Mouse (Mus musculus): ENCODE data around the gene Azin2. TPM values are rescaled to one million over a fixed set of nuclear protein-coding genes. Genes with fewer than 3 reads are reported as not detected.
A peak's percentile ranks its signal among the peaks of the same experiment; 100 is the strongest.

Gene Azin2
- polyA plus RNA-seq, 1 experiment from 2014 or later, result 20.1 TPM

- Histone ChIP-seq H3K4me2 (replicated peaks) (no peak overlapping the region), H3K27me3 (ENCODE audit: control insufficient read depth, insufficient read depth, low read length) (no peaks in the 10 kb centered on the region), H3K36me3 (replicated peaks; ENCODE audit: control insufficient read depth, insufficient read depth) (no peaks in the 10 kb centered on the region), H3K9ac (no peak overlapping the region), H3K4me1 (replicated peaks; ENCODE audit: control insufficient read depth, insufficient read depth, low read length) (peaks cover 15% of the 10 kb centered on the region; the same call in 1 of the 2 replicates), H3K4me3 (replicated peaks; ENCODE audit: low read length) (no peak overlapping the region), H3K9me3 (ENCODE audit: control insufficient read depth, low read length) (no peaks in the 10 kb centered on the region), H3K27ac (no peak overlapping the region)
- 80% methylated on average over 18 of the region's 18 CpGs for WGBS
- ATAC-seq (ENCODE audit: low FRiP score), result no peak
- no peak for DNase-seq (ENCODE audit: low spot score)
Measured at GRCm38 (mm10) chr4:128969607-128970416, 7.6 kb upstream of the Azin2 start.

GRCm38 (mm10) chr4:128969081-128969480 lies 6.8 kb upstream of the Azin2 start:
- Histone ChIP-seq H3K27ac (no peak overlapping the region), H3K4me3 (replicated peaks; ENCODE audit: low read length) (no peak overlapping the region), H3K4me1 (replicated peaks; ENCODE audit: control insufficient read depth, insufficient read depth, low read length) (peaks cover 15% of the 10 kb centered on the region; the same call in 1 of the 2 replicates), H3K9ac (no peak overlapping the region), H3K36me3 (replicated peaks; ENCODE audit: control insufficient read depth, insufficient read depth) (no peaks in the 10 kb centered on the region), H3K9me3 (ENCODE audit: control insufficient read depth, low read length) (no peaks in the 10 kb centered on the region), H3K27me3 (ENCODE audit: control insufficient read depth, insufficient read depth, low read length) (0 out of 2 replicates have a peak, but pooled peaks cover 4% of the 10 kb centered on the region), H3K4me2 (replicated peaks) (no peak overlapping the region)
- 83% methylated on average over 5 of the region's 5 CpGs for WGBS
- DNase-seq (ENCODE audit: low spot score), result no peak
- ATAC-seq (ENCODE audit: low FRiP score), result no peak

GRCm38 (mm10) chr4:128966751-128967150 lies 4.5 kb upstream of the Azin2 start:
- no peaks in the 10 kb centered on the region for H3K36me3 ChIP-seq (replicated peaks; ENCODE audit: control insufficient read depth, insufficient read depth)
- 0 out of 2 replicates have a peak, but pooled peaks cover 4% of the 10 kb centered on the region for H3K27me3 ChIP-seq (ENCODE audit: control insufficient read depth, insufficient read depth, low read length)
- ATAC-seq (ENCODE audit: low FRiP score) (peak; percentile 39; the same call in 1 of the 2 replicates), DNase-seq (ENCODE audit: low spot score) (peak; percentile 72)
- no peak overlapping the region for H3K4me3 ChIP-seq (replicated peaks; ENCODE audit: low read length)
- H3K4me1 ChIP-seq (replicated peaks; ENCODE audit: control insufficient read depth, insufficient read depth, low read length), result peaks cover 21% of the 10 kb centered on the region; the same call in 1 of the 2 replicates
- H3K4me2 ChIP-seq (replicated peaks), result peak overlapping the region; percentile 0; the same call in 1 of the 2 replicates
- WGBS, result 10% methylated on average over 7 of the region's 7 CpGs
- H3K9me3 ChIP-seq (ENCODE audit: control insufficient read depth, low read length), result no peaks in the 10 kb centered on the region
- no peak overlapping the region for H3K9ac ChIP-seq
- H3K27ac ChIP-seq, result peak overlapping the region; percentile 75

GRCm38 (mm10) chr4:128962926-128963290 lies 666 bp upstream of the Azin2 start:
- no peak for ATAC-seq (ENCODE audit: low FRiP score)
- no peak overlapping the region for H3K27ac ChIP-seq
- DNase-seq (ENCODE audit: low spot score), result no peak
- H3K4me2 ChIP-seq (replicated peaks), result peak overlapping the region; percentile 83
- WGBS, result 3% methylated on average over 9 of the region's 9 CpGs
- H3K4me1 ChIP-seq (replicated peaks; ENCODE audit: control insufficient read depth, insufficient read depth, low read length), result peaks cover 36% of the 10 kb centered on the region
- no peaks in the 10 kb centered on the region for H3K9me3 ChIP-seq (ENCODE audit: control insufficient read depth, low read length)
- H3K27me3 ChIP-seq (ENCODE audit: control insufficient read depth, insufficient read depth, low read length), result 0 out of 2 replicates have a peak, but pooled peaks cover 4% of the 10 kb centered on the region
- peak overlapping the region; percentile 81 for H3K4me3 ChIP-seq (replicated peaks; ENCODE audit: low read length)
- no peaks in the 10 kb centered on the region for H3K36me3 ChIP-seq (replicated peaks; ENCODE audit: control insufficient read depth, insufficient read depth)
- H3K9ac ChIP-seq, result peak overlapping the region; percentile 58

- DNase-seq (ENCODE audit: low spot score) (no peak), ATAC-seq (ENCODE audit: low FRiP score) (no peak)
- no peaks in the 10 kb centered on the region for H3K9me3 ChIP-seq (ENCODE audit: control insufficient read depth, low read length)
- no peak overlapping the region for H3K27ac ChIP-seq
- peak overlapping the region; percentile 83 for H3K4me2 ChIP-seq (replicated peaks)
- peak overlapping the region; percentile 81 for H3K4me3 ChIP-seq (replicated peaks; ENCODE audit: low read length)
- 5% methylated on average over 16 of the region's 16 CpGs for WGBS
- peaks cover 23% of the 10 kb centered on the region for H3K4me1 ChIP-seq (replicated peaks; ENCODE audit: control insufficient read depth, insufficient read depth, low read length)
- 0 out of 2 replicates have a peak, but pooled peaks cover 4% of the 10 kb centered on the region for H3K27me3 ChIP-seq (ENCODE audit: control insufficient read depth, insufficient read depth, low read length)
- peak overlapping the region; percentile 87 for H3K9ac ChIP-seq
- no peaks in the 10 kb centered on the region for H3K36me3 ChIP-seq (replicated peaks; ENCODE audit: control insufficient read depth, insufficient read depth)
Measured at GRCm38 (mm10) chr4:128961301-128962028, 777 bp downstream of the Azin2 start.

- H3K27ac ChIP-seq, result no peak overlapping the region
- H3K4me1 ChIP-seq (replicated peaks; ENCODE audit: control insufficient read depth, insufficient read depth, low read length), result peaks cover 22% of the 10 kb centered on the region
- H3K9me3 ChIP-seq (ENCODE audit: control insufficient read depth, low read length), result no peaks in the 10 kb centered on the region
- 87% methylated on average over 17 of the region's 17 CpGs for WGBS
- H3K4me2 ChIP-seq (replicated peaks), result no peak overlapping the region
- H3K36me3 ChIP-seq (replicated peaks; ENCODE audit: control insufficient read depth, insufficient read depth), result no peaks in the 10 kb centered on the region
- H3K27me3 ChIP-seq (ENCODE audit: control insufficient read depth, insufficient read depth, low read length), result 0 out of 2 replicates have a peak, but pooled peaks cover 3% of the 10 kb centered on the region
- H3K4me3 ChIP-seq (replicated peaks; ENCODE audit: low read length), result no peak overlapping the region
- DNase-seq (ENCODE audit: low spot score) (no peak), ATAC-seq (ENCODE audit: low FRiP score) (no peak)
- H3K9ac ChIP-seq, result no peak overlapping the region
Measured at GRCm38 (mm10) chr4:128959676-128960075, 2.6 kb downstream of the Azin2 start.

GRCm38 (mm10) chr4:128958849-128959248 lies 3.4 kb downstream of the Azin2 start:
- H3K4me1 ChIP-seq (replicated peaks; ENCODE audit: control insufficient read depth, insufficient read depth, low read length), result peaks cover 22% of the 10 kb centered on the region
- no peak for DNase-seq (ENCODE audit: low spot score)
- WGBS, result 55% methylated on average over 8 of the region's 8 CpGs

GRCm38 (mm10) chr4:128958156-128958555 lies 4.1 kb downstream of the Azin2 start:
- no peak overlapping the region for H3K9ac ChIP-seq
- no peaks in the 10 kb centered on the region for H3K27me3 ChIP-seq (ENCODE audit: control insufficient read depth, insufficient read depth, low read length)
- peaks cover 21% of the 10 kb centered on the region for H3K4me1 ChIP-seq (replicated peaks; ENCODE audit: control insufficient read depth, insufficient read depth, low read length)
- DNase-seq (ENCODE audit: low spot score) (no peak), ATAC-seq (ENCODE audit: low FRiP score) (no peak)
- H3K9me3 ChIP-seq (ENCODE audit: control insufficient read depth, low read length), result no peaks in the 10 kb centered on the region
- no peak overlapping the region for H3K27ac ChIP-seq
- no peaks in the 10 kb centered on the region for H3K36me3 ChIP-seq (replicated peaks; ENCODE audit: control insufficient read depth, insufficient read depth)
- H3K4me2 ChIP-seq (replicated peaks), result no peak overlapping the region
- WGBS, result 87% methylated on average over 11 of the region's 11 CpGs
- H3K4me3 ChIP-seq (replicated peaks; ENCODE audit: low read length), result no peak overlapping the region

More at GRCm38 (mm10) chr4:128958849-128959248, 3.4 kb downstream of the Azin2 start:
- Histone ChIP-seq H3K27me3 (ENCODE audit: control insufficient read depth, insufficient read depth, low read length) (no peaks in the 10 kb centered on the region), H3K4me2 (replicated peaks) (no peak overlapping the region), H3K9me3 (ENCODE audit: control insufficient read depth, low read length) (no peaks in the 10 kb centered on the region), H3K27ac (no peak overlapping the region), H3K4me3 (replicated peaks; ENCODE audit: low read length) (no peak overlapping the region), H3K36me3 (replicated peaks; ENCODE audit: control insufficient read depth, insufficient read depth) (no peaks in the 10 kb centered on the region), H3K9ac (no peak overlapping the region)
- ATAC-seq (ENCODE audit: low FRiP score), result no peak
